Mouse (Mus musculus) small intestine, adult 2 months (tissue): ENCODE results near the gene Myo18a.

ENCODE experiments used
- CTCF ChIP-seq: fragments of 200-500 bp; IDR thresholded peaks from 2 replicates; pipeline ENCODE4 v1.5.1; 2012; ENCODE audit warnings: low read depth, mild to moderate bottlenecking, control low read depth, inconsistent platforms, low read length, moderate library complexity, mixed read lengths; ENCODE audit not compliant: insufficient replicate concordance, insufficient read length; ENCODE audit errors: extremely low read depth
- POLR2A ChIP-seq: fragments of 200-500 bp; IDR thresholded peaks from 2 replicates; pipeline ENCODE4 v1.6.1; 2012; ENCODE audit warnings: low read depth, mild to moderate bottlenecking, control low read depth, inconsistent platforms, low read length, moderate library complexity

DNA sequence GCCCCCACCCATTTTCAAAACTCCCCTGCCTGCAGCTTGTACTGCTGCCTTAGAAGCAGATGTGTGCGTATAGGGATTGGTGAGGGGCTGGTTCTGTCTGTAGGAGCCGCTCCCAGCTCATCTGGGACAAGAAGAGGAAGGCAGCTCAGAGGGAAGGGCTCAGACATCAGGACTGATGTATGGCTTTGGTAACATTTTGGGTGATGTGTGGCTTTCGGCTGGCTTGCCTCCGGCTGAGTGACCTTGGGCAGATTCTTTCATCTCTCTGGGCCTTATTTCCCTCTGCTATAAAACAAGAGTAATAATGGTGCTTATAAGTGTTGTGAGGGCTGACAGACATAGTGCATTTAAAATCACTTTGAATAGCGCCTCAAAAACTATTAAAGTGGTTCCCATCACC lies 26.5 kb downstream of the Myo18a start:
- TF ChIP-seq POLR2A (no peak), CTCF (no peak)
